Comparison of ENCODE assay signal across 24 mouse cellular contexts in the genomic region with DNA sequence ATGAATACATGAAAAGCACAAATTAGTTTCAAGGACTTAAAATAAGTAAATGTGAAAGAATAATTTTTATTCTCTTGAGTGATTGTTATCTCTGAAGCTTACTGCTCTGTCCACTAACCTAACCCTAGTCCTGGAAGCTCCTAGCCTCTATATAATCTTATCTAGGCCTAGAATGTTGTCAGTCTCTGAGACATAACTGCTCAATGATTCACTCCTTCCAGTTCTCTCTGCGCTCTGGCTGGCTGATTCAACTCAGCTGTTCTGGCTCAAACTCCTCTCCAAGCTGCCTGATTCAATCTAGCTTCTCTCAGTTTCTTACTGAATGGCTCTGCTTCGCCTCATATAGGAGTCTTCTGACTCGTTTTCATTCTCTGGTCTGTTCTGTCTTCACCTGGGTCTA.
DNase-seq lines count a peak whose midpoint lies in the region; ATAC-seq and TF ChIP-seq lines count a peak whose summit lies in the region.
"Had no signal": no experiment of that assay in that cellular context is flagged by ENCODE, and none has a peak within 500 bp of the region (broad histone marks: within the 10 kb centered on the region; RNA-seq: fewer than 3 reads in every experiment).

No protein-coding gene starts in this region.

- no peak for ATAC-seq in heart, embryonic 13.5 days (ENCODE audit: extremely low read depth, insufficient number of reproducible peaks, low FRiP score, low TSS enrichment)
- ATAC-seq in liver, embryonic 11.5 days (replicated peaks; ENCODE audit: low FRiP score): no peak
- ATAC-seq: activated CD4-positive, CD25-positive, alpha-beta regulatory T cell, adult 4 months; CD4-positive, CD25-positive, alpha-beta regulatory T cell, adult 4 months; forebrain, embryonic 16.5 days; intestine, embryonic 15.5 days; Patski had no signal

- no peaks in the 10 kb centered on the region for H3K27me3 ChIP-seq in heart, embryonic 13.5 days (replicated peaks)
- H3K27me3 ChIP-seq in CH12.LX (replicated peaks): no peaks in the 10 kb centered on the region
- no peaks in the 10 kb centered on the region for H3K27me3 ChIP-seq in liver, embryonic 11.5 days (replicated peaks; ENCODE audit: control insufficient read depth, insufficient read depth, low read length)
- H3K27me3 ChIP-seq: embryonic facial prominence, embryonic 12.5 days; intestine, embryonic 15.5 days; Patski had no signal

- WGBS in heart, embryonic 13.5 days: 24% methylated on average over 3 of the region's 3 CpGs
- 45% methylated on average over 3 of the region's 3 CpGs for WGBS in liver, embryonic 11.5 days

- TF ChIP-seq EP300 in CH12.LX (IDR thresholded peaks at IDR 0.05; ENCODE audit: low read length): no peak

- no peak overlapping the region for H3K4me2 ChIP-seq in heart, embryonic 13.5 days
- 0 out of 2 replicates have a peak overlapping the region, but pooled peaks have one; percentile 6 for H3K4me2 ChIP-seq in CH12.LX (ENCODE audit: insufficient read depth, low read depth, poor library complexity, severe bottlenecking)
- H3K4me2 ChIP-seq in liver, embryonic 11.5 days: no peak overlapping the region
- H3K4me2 ChIP-seq: embryonic facial prominence, embryonic 12.5 days; forebrain, embryonic 12.5 days; hindbrain, embryonic 14.5 days; intestine, embryonic 15.5 days had no signal

- peak overlapping the region; percentile 45 for H3K27ac ChIP-seq in heart, embryonic 13.5 days (replicated peaks)
- no peak overlapping the region for H3K27ac ChIP-seq in CH12.LX (ENCODE audit: insufficient read depth, low read depth)
- H3K27ac ChIP-seq in liver, embryonic 11.5 days (ENCODE audit: low read depth, low read length): no peak overlapping the region
- H3K27ac ChIP-seq: embryonic facial prominence, embryonic 12.5 days; forebrain, embryonic 12.5 days; hindbrain, embryonic 10.5 days; hindbrain, embryonic 14.5 days; intestine, embryonic 15.5 days had no signal

- TF ChIP-seq POLR2A in CH12.LX (IDR thresholded peaks at IDR 0.05; ENCODE audit: low read depth, low read length): no peak

- no peaks in the 10 kb centered on the region for H3K79me2 ChIP-seq in CH12.LX (replicated peaks; ENCODE audit: control insufficient read depth, extremely low read depth, insufficient read depth, poor library complexity, severe bottlenecking)

- in situ Hi-C loops in CH12.LX (cut with MboI; ENCODE audit: low pct_ligation_motif_present, low pct_unique_long_range_greater_than_20kb, low sequenced_read_pairs): no loop called here

- intact Hi-C loops in heart, postnatal 25 days (cut with DNase I): no loop called here

- TF ChIP-seq RAD21 in CH12.LX (IDR thresholded peaks at IDR 0.05; ENCODE audit: low read depth, low read length): no peak

- DNase-seq in heart, adult 18-20 months: peak; percentile 8 to 16
- DNase-seq in heart, adult 11 months: no peak
- DNase-seq in heart, postnatal 25 days (ENCODE audit: low spot score): no peak
- DNase-seq in 3T3-L1 (ENCODE audit: low read depth, low spot score) (peak; percentile 53), CH12.LX (ENCODE audit: extremely low read depth) (no peak)
- DNase-seq in cerebellum, postnatal 14 days: no peak
- DNase-seq in liver, embryonic 11.5 days (ENCODE audit: low spot score): no peak
- DNase-seq: adrenal gland, postnatal 14 days; B cell, adult 2 months; cerebellum, adult 11 months; cerebellum, adult 8-10 months; cerebellum, postnatal 25 days; gastrocnemius, postnatal 10 days; kidney, adult 18-20 months had no signal

- dilution Hi-C loops in CH12.LX (cut with MboI; ENCODE audit: extremely low pct_ligation_motif_present, extremely low pct_unique_long_range_greater_than_20kb, low sequenced_read_pairs): no loop called here

- TF ChIP-seq CTCF in CH12.LX (conservative IDR thresholded peaks at IDR 0.05 in 1 of 2, IDR thresholded peaks at IDR 0.05 in 1 of 2; ENCODE audit: low read depth in 2 of 2, low read length in 2 of 2): no peak

- no peak overlapping the region for H3K9ac ChIP-seq in heart, embryonic 13.5 days
- no peak overlapping the region for H3K9ac ChIP-seq in CH12.LX (ENCODE audit: insufficient read depth, low read depth)
- H3K9ac ChIP-seq in liver, embryonic 11.5 days (ENCODE audit: low read depth, low read length): no peak overlapping the region
- H3K9ac ChIP-seq: embryonic facial prominence, embryonic 12.5 days; forebrain, embryonic 12.5 days; hindbrain, embryonic 14.5 days; intestine, embryonic 15.5 days had no signal

- H3K36me3 ChIP-seq in heart, embryonic 13.5 days: no peaks in the 10 kb centered on the region
- H3K36me3 ChIP-seq in CH12.LX (replicated peaks in 1 of 2; ENCODE audit: control insufficient read depth in 1 of 2, insufficient read depth in 1 of 2, low read length in 1 of 2): no peaks in the 10 kb centered on the region
- H3K36me3 ChIP-seq in liver, embryonic 11.5 days (ENCODE audit: control insufficient read depth, insufficient read depth, low read length): no peaks in the 10 kb centered on the region
- H3K36me3 ChIP-seq: embryonic facial prominence, embryonic 12.5 days; forebrain, embryonic 12.5 days; hindbrain, embryonic 10.5 days; intestine, embryonic 15.5 days had no signal

- H3K4me1 ChIP-seq in heart, embryonic 13.5 days: peaks cover 11% of the 10 kb centered on the region
- H3K4me1 ChIP-seq in CH12.LX (ENCODE audit: control insufficient read depth in 1 of 2, insufficient read depth in 2 of 2): peaks cover 0 to 6% of the 10 kb centered on the region in 2 experiments; a peak in 1 of 4 replicates
- H3K4me1 ChIP-seq in liver, embryonic 11.5 days (replicated peaks; ENCODE audit: control insufficient read depth, insufficient read depth, low read length): no peaks in the 10 kb centered on the region
- H3K4me1 ChIP-seq: intestine, embryonic 15.5 days had no signal

- H3K9me3 ChIP-seq in heart, embryonic 13.5 days: no peaks in the 10 kb centered on the region
- H3K9me3 ChIP-seq in CH12.LX (replicated peaks; ENCODE audit: low read length): no peaks in the 10 kb centered on the region
- H3K9me3 ChIP-seq in liver, embryonic 11.5 days (ENCODE audit: control insufficient read depth, low read length): no peaks in the 10 kb centered on the region
- H3K9me3 ChIP-seq: embryonic facial prominence, embryonic 12.5 days; forebrain, embryonic 12.5 days; hindbrain, embryonic 10.5 days; intestine, embryonic 15.5 days had no signal

- H3K4me3 ChIP-seq in heart, embryonic 13.5 days: no peak overlapping the region
- no peak overlapping the region for H3K4me3 ChIP-seq in CH12.LX (replicated peaks in 1 of 3; ENCODE audit: low read depth in 2 of 3, low read length in 2 of 3, poor library complexity in 1 of 3)
- no peak overlapping the region for H3K4me3 ChIP-seq in liver, embryonic 11.5 days (ENCODE audit: low read depth, low read length)
- H3K4me3 ChIP-seq: embryonic facial prominence, embryonic 12.5 days; forebrain, embryonic 12.5 days; hindbrain, embryonic 10.5 days; intestine, embryonic 15.5 days had no signal

TF ChIP-seq in CH12.LX, 34 proteins besides CTCF, POLR2A, EP300 and RAD21:
- TF ChIP-seq HCFC1 (IDR thresholded peaks at IDR 0.05; ENCODE audit: low read depth, low read length) (no peak), SIN3A (IDR thresholded peaks at IDR 0.05; ENCODE audit: low read length) (no peak), GABPA (IDR thresholded peaks at IDR 0.05; ENCODE audit: insufficient replicate concordance, low read depth, low read length) (no peak), MYC (IDR thresholded peaks at IDR 0.05; ENCODE audit: low read depth, low read length) (no peak), JUN (IDR thresholded peaks at IDR 0.05; ENCODE audit: insufficient read depth, low read depth, low read length) (no peak), TBP (conservative IDR thresholded peaks at IDR 0.05; ENCODE audit: low read depth, low read length) (no peak), PAX5 (IDR thresholded peaks at IDR 0.05; ENCODE audit: low read length) (no peak), IRF4 (IDR thresholded peaks at IDR 0.05; ENCODE audit: low read depth, low read length) (no peak)

Comparison
In these comparisons a context has a peak if more than half of its experiments do, and no peak if none do; other contexts are left out.
1. DNase-seq: peak in heart, adult 18-20 months (2 of 2) and 3T3-L1 (single experiment); none in heart, adult 11 months (single experiment), heart, postnatal 25 days (single experiment), CH12.LX (single experiment), cerebellum, postnatal 14 days (0 of 2) and liver, embryonic 11.5 days (single experiment).